Mouse (Mus musculus) brain, embryonic 14.5 days (tissue): ENCODE results near the gene Dcaf17.

Source experiments
- CTCF ChIP-seq: fragments of 200-500 bp; IDR thresholded peaks from 2 replicates; pipeline ENCODE4 v1.5.1; 2012; ENCODE audit warnings: inconsistent platforms, mild to moderate bottlenecking, moderate library complexity, borderline replicate concordance; ENCODE audit not compliant: insufficient read depth, insufficient read length; ENCODE audit errors: extremely low read depth
- POLR2A ChIP-seq: fragments of 200-500 bp; IDR thresholded peaks from 2 replicates; pipeline ENCODE4 v1.6.1; 2012; ENCODE audit warnings: mild to moderate bottlenecking, inconsistent platforms, borderline replicate concordance; ENCODE audit not compliant: poor library complexity, insufficient read depth, insufficient read length, severe bottlenecking; ENCODE audit errors: extremely low read depth

GRCm38 (mm10) chr2:71071601-71072000 is 16.5 kb downstream of the Dcaf17 start:
- TF ChIP-seq CTCF (no peak), POLR2A (no peak)
